Mouse (Mus musculus): Measurements from ENCODE around the gene Smco2. TPM values are rescaled to one million over a fixed set of nuclear protein-coding genes. Genes with fewer than 3 reads are reported as not detected.
A peak's percentile ranks its signal among the peaks of the same experiment; 100 is the strongest.

Gene Smco2
- total RNA-seq (2021), result not detected

DNA sequence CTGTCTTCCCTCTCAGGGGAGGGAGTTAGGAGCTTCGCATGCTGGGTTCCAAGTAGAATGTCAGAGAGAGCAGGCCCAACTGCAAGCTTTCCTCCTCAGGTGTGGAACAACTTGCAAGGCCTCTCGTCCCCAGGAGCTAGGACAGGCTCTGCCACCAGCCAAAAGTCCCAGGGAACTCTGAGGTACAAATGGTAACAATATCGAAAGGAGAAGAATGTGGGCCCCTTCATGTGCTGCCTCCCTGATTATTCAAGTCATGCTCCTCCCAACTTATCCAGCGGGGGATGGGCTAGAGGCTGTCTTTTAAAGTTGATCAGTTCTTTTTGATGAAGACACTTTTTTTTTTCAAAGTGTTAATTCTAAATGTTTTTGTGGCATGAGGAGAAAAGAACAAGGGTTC lies at the start of gene Smco2:
Gene Smco2, plus strand, starts transcription at position 55 of the 400 bp plus-strand sequence.
- no peak for DNase-seq (ENCODE audit: low spot score in 2 of 2)
- intact Hi-C loops (cut with DNase I), result no loop called here

DNA sequence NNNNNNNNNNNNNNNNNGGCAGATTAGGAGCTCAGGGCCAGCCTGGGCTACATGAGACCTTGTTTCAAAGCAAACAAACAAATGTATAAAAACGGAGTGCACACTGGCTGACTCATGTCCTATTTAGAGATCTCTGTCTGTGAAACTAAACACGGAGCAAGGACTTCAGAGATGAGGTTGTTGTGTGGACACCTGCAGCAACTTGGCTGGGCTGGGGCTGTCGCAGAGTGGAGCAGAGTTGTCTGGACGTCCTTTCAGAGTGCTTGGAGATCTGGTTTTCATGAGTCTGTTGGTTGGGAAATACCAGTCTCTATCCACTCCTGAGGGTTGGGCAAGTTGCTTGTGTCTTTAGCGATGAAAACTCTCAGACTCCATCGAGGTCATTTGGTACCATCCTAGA lies 39.9 kb upstream of the Smco2 start:
- intact Hi-C loops (cut with DNase I), result no loop called here
- no peak for DNase-seq (ENCODE audit: low spot score in 2 of 2)

DNA sequence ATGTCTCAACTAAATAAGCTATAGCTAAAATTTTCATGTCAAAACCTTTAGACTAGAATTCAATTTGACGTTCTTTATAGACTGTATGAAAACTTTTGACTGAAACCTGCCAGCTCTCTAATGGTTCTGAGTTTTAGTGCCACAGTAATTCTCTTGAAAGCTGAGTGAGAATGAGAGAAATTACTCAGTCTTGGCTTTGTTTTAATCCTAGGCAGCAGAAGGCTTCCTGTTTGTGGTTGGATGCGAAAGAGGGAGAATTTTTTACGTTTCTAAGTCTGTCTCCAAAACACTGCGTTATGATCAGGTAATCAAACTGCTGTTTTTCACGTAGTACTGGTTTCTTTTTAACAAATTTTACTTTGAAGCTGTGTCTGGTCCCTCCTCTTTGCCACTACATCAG lies 36.9 kb upstream of the Smco2 start:
- no peak for DNase-seq (ENCODE audit: low spot score in 2 of 2)
- intact Hi-C loops (cut with DNase I), result no loop called here

DNA sequence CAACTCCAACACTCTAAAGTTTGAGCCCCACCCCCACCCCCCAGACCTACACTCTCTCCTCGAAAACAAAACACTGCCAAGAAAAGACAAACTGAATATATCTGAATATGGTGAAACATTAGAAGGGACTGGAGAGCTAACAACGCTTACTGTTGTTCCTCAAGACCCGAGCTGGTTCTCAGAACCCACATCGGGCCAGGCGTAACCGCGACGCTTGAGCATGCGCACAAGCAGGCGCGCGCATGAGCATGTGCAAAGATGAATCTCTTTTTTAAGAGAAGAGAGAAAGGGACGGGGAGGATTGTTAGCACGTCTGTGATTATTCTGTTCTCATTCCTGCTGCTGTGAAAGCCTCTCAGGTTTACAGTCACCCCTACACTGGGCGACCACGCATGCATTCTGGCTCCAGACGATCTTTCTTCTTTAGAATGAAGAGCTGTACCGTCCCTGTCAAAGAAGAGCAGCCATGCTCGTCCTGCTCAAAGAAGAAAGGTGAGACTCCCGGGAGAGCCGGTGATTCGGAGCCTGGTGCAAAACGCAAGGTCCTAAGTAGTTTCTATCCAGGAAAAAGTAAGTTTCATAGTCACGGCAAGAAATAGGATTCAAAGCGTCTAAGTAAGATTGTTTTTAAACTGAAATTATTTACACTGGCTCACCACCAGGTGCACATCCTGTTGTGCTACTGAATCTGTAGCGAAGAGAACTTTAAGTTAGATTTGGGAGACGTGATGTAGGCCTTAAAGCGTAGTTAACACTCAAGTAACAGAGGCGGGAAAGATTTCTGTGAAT lies 29.5 kb upstream of the Smco2 start:
- no peak for DNase-seq (ENCODE audit: low spot score in 2 of 2)
- intact Hi-C loops (cut with DNase I), result loop anchor here (10.0 kb wide), 2 partner anchors 424 to 1134 kb away; no protein-coding TSS in a partner anchor

DNA sequence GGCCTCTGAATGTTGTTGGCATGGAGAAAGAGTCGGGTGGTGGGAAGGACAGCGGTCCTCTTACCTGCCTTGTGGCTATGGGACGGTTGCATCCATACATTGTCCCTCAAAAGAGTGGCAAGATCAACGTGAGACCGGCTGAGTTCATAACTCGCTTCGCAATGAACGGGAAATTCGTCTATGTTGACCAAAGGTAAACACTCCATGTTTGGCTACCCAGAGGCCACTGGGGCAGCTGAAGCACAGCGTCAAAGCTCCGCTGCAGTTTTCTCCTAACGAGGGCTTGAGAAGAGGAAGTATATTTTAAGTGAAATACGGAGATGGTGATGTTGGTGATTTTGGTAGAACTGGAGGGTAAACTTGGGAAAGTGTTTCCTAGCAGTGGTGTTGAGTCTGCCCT lies 27.9 kb upstream of the Smco2 start:
- intact Hi-C loops (cut with DNase I), result loop anchor here (10.0 kb wide), 2 partner anchors 423 to 1133 kb away; no protein-coding TSS in a partner anchor
- DNase-seq (ENCODE audit: low spot score in 2 of 2), result no peak

DNA sequence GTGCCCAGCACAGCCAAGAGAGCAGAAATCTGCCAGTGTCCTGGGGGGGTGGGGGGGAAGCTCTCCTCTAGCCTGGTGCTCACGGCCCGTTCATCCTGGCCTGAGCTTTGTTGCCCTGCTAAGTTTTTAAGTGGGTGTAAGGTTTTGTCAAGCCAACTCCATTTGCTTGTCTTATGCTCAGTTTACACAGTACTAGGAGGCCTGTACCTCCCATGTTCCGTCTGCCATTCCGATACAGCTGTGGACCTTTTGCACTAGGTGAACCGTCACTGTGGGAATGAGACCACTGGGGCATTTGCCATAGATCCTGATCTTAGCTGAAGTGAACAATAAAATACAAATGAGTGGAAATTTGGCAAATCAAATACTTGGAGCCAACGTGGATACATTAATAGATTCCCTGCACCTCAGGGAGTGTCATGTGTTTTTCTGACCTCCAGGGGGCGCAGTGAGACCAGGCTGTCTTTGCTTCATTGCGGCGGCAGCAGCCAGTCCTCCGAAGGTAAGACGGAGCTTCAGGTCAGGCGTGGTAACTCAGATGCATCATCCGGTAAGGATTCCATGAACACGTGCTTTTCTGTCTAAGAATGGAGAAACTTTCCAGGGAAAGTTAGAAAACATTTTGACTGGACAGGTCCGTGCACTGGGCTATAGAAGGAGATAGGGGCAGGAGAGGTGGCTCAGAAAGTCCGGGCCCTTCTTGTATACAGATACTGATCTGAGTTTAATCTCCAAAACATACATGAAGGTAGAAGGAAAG lies 25.0 kb upstream of the Smco2 start:
- peak; percentile 47 to 57 for DNase-seq (ENCODE audit: low spot score in 2 of 2)
- intact Hi-C loops (cut with DNase I), result loop anchor here (10.0 kb wide), 2 partner anchors 420 to 1130 kb away; no protein-coding TSS in a partner anchor

DNA sequence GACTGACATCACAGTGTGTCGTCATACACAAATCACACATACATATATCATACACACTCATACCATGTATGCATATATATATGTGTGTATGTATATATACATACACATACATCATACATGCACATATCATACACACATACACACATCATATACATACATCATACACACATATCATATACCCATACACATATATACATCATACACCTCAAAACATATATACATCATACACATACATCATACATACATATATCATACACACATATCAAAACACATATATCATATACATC lies 24.5 kb upstream of the Smco2 start:
- no peak for DNase-seq (ENCODE audit: low spot score in 2 of 2)
- intact Hi-C loops (cut with DNase I), result loop anchor here (10.0 kb wide), 2 partner anchors 419 to 1129 kb away; no protein-coding TSS in a partner anchor

DNA sequence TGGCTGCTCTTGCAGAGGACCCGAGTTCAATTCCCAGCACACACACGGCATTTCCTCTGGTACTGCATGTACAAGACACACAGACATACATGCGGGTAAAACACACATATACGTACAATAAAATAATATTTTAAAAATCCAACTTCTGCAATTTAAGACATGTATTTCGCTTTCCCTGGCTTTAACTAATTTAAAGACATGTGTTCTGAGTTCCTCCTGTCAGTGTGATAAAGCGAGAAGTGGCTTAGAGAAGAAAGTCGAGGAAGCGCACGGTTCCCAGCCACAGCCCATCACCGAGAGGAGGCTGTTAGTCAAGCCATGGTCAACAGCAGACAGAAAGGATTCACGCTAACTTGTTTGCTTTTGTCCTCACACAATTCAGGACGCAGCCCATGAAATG lies 18.6 kb upstream of the Smco2 start:
- DNase-seq (ENCODE audit: low spot score in 2 of 2), result no peak
- intact Hi-C loops (cut with DNase I), result loop anchor here (5.0 kb wide), 1 partner anchor 131 kb away; no protein-coding TSS in a partner anchor

DNA sequence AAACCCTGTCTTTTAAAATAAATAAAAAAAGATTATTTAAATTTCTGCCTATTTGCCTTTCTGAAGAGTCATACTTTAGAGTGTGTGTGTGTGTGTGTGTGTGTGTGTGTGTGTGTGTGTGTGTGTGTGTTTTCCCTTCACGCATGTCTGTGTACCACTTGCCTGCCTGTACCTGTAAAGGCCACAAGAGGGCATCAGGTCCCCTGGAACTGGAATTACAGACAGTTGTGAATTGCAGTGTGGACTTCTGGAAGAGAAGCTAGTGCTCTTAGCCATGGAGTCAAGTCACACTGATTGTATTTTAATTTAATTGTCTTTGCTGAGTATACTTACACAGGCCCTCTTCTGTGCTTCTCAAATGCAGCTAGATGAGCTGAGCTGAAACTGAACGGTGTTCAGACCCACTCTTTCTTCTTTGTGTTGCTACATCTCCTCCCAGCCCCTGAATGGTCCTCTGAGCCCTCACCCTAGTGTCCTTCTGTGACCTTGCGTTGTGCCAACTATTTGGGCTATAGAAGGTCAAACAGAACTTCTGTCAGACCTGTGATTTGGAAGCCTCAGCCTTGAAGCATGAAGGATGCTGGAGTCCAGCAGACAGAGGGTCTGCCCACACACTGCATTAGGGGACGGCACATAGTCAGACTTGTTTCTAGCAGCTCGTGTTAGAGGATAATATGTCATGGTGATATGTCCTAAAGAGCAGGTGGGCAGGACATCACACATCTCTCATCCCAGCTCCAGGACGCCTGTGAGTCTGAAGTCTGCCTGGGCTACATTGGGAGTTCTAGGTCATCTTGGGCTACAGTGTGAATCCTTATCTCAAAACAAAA lies 16.2 kb upstream of the Smco2 start:
- intact Hi-C loops (cut with DNase I), result loop anchor here (2.0 to 5.0 kb wide), 2 partner anchors 129 to 161 kb away; no protein-coding TSS in a partner anchor
- peak; percentile 25 to 34 for DNase-seq (ENCODE audit: low spot score in 2 of 2)

DNA sequence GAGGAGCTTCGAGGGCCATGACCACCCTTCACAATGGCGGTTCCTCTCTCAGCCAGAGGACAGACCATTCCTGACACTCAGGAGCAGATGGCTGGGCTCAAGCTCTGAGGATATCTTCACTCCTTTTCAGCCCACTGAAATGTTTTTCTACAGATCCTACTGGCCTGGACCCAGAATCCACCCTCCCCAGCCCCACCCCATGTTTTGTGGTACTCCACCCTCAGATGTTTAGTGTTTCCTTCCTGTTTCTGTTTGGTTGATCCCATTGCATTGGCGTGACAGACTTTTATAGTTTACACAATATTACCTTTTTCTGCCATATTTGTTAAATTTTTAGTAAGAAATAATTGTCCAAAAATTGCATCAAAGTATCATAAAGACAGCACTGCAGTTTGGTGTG lies 15.6 kb upstream of the Smco2 start:
- intact Hi-C loops (cut with DNase I), result loop anchor here (5.0 kb wide), 1 partner anchor 128 kb away; no protein-coding TSS in a partner anchor
- DNase-seq (ENCODE audit: low spot score in 2 of 2), result no peak

DNA sequence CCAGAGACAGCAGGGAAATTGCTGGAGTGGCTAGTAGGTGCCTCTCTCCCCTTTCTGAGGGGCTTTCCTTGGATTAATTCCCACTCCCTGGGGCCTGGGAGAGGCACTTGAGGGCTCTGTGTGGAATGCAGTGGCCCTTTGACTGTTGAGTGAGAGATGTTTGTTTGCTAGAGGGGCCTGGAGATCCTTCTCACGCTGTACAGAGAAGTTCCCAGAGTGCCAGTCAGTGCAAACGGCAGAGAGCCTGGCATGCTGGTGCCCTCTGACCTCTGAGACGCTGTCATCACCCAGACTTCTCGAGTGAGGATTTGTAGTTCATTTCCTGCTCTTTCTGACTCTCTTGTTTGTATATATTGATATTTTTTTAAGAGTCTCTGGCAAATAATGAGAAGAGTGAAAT lies 14.1 kb upstream of the Smco2 start:
- no peak for DNase-seq (ENCODE audit: low spot score in 2 of 2)
- intact Hi-C loops (cut with DNase I), result loop anchor here (5.0 kb wide), 2 partner anchors 42 to 142 kb away; no protein-coding TSS in a partner anchor

DNA sequence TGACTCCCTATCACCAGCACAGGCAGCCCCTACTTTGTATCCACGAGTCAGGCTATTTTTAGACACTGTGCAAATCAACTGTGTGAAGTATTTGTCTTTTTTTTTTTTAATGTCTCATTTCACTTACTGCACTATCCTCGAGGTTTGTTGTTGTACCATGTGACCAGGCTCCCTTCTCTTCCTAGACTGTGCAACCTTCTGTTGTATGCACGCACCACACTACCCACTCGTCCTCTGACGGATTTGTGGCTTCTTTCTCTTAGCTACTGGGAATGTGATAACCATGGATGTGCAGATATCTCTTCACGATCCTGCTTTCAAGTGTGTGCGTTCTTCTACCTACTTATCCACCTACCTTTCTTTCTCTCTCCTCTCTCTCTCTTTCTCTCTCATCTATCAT lies 12.6 kb upstream of the Smco2 start:
- intact Hi-C loops (cut with DNase I), result loop anchor here (5.0 kb wide), 2 partner anchors 40 to 140 kb away; no protein-coding TSS in a partner anchor
- no peak for DNase-seq (ENCODE audit: low spot score in 2 of 2)

DNA sequence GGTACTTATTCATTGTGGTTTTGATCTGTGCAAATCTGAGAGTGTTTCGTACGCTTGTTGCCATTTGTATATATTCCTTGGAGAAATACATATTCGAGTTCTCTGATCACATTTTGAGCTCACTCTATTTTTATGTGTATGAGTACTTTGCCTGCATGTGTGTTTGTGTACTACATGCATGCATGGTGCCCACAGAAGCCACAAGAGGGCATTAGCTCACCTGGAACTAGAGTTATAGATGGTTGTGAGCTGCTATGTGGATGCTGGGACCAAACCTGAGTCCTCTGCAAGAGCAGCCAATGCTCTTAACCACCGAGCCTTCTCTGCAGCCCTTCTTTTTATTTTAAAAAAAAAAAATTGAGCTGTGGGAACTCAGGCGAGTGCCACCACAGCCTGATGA lies 11.5 kb upstream of the Smco2 start:
- no peak for DNase-seq (ENCODE audit: low spot score in 2 of 2)
- intact Hi-C loops (cut with DNase I), result loop anchor here (5.0 kb wide), 2 partner anchors 39 to 139 kb away; no protein-coding TSS in a partner anchor

DNA sequence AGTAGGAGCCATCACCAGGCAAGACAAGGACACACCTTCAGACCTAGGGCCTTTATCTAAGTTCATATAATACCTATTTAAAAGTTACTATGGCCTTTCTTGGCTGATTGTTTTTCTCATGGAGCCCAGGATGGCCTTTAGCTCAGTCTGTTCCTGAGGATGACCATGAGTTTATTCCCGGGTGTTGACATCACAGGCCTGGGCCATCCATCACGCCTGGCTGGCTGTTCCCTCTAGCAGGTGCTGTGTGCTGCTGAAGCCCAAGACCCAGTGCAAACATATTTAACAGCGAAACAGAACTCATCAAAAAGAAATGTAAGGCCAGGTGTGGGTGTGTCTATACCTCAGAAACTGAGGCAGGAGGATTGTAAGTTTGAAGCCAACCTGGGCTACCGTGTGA lies 11.0 kb upstream of the Smco2 start:
- intact Hi-C loops (cut with DNase I), result loop anchor here (5.0 kb wide), 2 partner anchors 38 to 138 kb away; no protein-coding TSS in a partner anchor
- DNase-seq (ENCODE audit: low spot score in 2 of 2), result no peak

DNA sequence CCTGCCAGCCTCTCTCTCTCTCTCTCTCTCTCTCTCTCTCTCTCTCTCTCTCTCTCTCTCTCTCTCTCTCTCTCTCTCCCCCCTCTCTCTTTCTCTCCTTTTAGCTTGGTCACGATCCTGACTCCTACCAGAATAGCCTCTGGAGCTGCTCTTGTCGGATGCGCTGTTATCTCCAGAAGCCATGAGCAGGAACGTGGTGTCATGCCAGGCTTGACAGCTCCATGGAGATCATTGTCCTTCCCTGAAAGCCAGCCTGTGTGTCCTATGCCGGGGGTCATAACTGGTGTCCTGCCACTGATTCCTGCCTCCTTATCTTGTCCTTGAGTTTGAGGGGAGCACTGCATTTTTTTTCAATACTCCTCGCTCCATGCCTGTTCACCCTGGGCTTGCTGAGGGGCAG lies 5.0 kb upstream of the Smco2 start:
- intact Hi-C loops (cut with DNase I), result no loop called here
- no peak for DNase-seq (ENCODE audit: low spot score in 2 of 2)

DNA sequence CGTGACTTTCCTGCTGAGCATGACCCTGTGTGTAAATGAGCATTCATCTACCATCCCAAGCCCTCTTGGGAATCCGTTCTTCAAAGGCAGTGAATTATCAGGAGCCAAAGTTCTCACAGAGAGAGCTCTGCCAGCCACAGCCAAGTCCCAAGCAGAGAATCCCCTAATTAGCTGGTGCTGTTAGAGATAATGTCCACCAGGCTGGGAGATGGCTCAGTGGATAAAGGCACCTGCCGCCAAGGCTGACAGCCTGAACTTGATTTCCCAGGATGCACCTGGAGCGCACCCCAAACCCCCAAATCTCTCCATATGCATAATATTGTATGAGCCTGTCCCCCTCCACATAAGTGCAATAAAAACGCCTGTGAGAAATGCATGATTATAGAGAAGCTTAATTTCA lies 4.6 kb upstream of the Smco2 start:
- DNase-seq (ENCODE audit: low spot score in 2 of 2), result no peak
- intact Hi-C loops (cut with DNase I), result no loop called here

DNA sequence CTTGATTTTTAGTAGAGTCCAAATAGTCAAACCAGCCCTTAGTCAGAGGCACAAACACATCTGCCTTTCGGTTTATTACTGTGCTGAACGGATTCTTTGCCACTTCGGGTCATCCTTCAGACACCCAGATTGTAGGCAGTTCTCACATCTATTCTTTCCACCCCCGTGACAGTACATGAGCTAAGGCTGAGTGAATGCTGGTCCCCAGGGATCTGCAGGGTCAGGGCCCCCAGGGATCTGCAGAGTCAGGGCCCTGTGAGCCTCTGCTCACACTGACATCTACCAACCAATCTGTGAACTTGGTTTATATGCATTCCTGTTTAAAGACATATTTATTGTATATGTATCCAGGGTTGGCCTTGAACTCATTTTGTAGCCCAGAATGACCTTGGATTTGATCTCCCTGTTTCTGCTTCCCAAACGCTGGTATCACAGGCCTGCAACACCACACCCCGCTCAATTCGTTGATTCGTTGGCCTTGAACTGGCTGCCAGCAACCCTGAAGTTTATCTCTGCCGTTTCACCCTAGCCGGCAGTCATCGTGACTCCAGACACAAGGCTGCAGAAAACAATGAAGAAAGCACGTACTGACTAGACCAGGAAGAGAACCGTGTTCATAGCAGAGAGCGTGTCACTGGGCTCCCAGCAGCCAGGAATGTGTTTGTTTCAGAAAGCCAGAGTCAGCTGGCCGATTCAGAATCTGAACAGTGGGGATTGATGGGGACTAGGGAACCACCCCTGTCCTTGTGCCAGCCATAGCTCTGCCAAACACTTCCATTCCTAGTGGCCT lies 3.7 kb upstream of the Smco2 start:
- no peak for DNase-seq (ENCODE audit: low spot score in 2 of 2)

DNA sequence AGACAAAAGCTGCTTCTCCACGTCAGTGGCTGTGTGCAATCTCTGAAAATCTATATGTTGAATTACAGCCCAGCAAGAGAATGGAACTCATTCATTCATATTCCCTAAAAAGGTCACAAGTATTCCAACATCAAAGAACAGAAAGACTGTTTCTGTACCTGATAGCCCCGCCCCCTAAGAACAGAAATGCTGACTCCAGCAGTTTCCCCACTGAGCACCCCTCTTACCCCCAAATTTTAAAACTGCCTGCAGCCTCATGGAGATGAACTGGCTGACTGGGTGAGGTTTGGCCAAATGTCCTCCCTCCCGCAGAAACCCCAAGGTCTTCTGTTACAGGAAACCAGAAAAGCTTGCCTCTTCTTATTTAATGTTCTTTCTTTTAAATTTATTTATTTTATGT lies 2.5 kb upstream of the Smco2 start:
- no peak for DNase-seq (ENCODE audit: low spot score in 2 of 2)
- intact Hi-C loops (cut with DNase I), result no loop called here

More for the DNA sequence above, 3.7 kb upstream of the Smco2 start:
- intact Hi-C loops (cut with DNase I), result no loop called here

DNA sequence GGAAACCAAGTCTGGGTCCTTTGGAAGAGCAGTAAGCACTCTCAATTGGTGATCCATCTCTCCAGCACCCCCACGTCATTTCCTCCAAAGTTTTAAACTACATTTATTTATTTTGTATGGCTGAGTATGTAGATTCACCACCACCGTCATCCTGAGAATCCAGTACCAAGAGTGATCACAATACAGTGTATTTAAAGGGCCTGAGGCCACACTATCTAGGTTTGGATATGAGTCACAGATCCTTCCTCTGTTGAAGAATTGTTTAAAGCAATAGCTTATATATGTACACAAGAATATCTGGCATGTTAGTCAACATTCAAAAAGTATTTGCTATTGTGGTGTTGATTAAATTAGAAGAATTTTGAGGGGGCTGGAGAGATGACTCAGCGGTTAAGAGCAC lies 1.6 kb upstream of the Smco2 start:
- DNase-seq (ENCODE audit: low spot score in 2 of 2), result no peak
- intact Hi-C loops (cut with DNase I), result no loop called here
